Mouse (Mus musculus): ENCODE data around the gene Shq1. TPM values are rescaled to one million over a fixed set of nuclear protein-coding genes. Genes with fewer than 3 reads are reported as not detected.
A peak's percentile ranks its signal among the peaks of the same experiment; 100 is the strongest.

Shq1 gene
- polyA plus RNA-seq, 1 experiment from 2014 or later = 8.1 TPM

- Histone ChIP-seq H3K36me3 (ENCODE audit: control insufficient read depth, insufficient read depth) (no peaks in the 10 kb centered on the region), H3K4me1 (ENCODE audit: control insufficient read depth, low read depth, low read length) (no peaks in the 10 kb centered on the region), H3K9me3 (replicated peaks; ENCODE audit: control insufficient read depth, low read length) (no peaks in the 10 kb centered on the region), H3K4me2 (ENCODE audit: low read depth, low read length) (no peak overlapping the region), H3K27me3 (ENCODE audit: control insufficient read depth, insufficient read depth, low read depth, low read length) (no peaks in the 10 kb centered on the region), H3K4me3 (ENCODE audit: low read depth, low read length) (no peak overlapping the region), H3K9ac (ENCODE audit: low read depth, low read length) (no peak overlapping the region), H3K27ac (ENCODE audit: low read length) (no peak overlapping the region)
- 72% methylated on average over 2 of the region's 2 CpGs for WGBS (ENCODE audit: insufficient replicate concordance)
- no peak for ATAC-seq (ENCODE audit: low read depth)
Observed at GRCm38 (mm10) chr6:100678636-100679035, 7.7 kb upstream of the Shq1 start.

- no peak for ATAC-seq (ENCODE audit: low read depth)
- no peaks in the 10 kb centered on the region for H3K27me3 ChIP-seq (ENCODE audit: control insufficient read depth, insufficient read depth, low read depth, low read length)
Observed at GRCm38 (mm10) chr6:100676461-100676860, 5.5 kb upstream of the Shq1 start.

GRCm38 (mm10) chr6:100674974-100675373, 4.0 kb upstream of the Shq1 start:
- H3K4me1 ChIP-seq (ENCODE audit: control insufficient read depth, low read depth, low read length) = peaks cover 8% of the 10 kb centered on the region
- no peak overlapping the region for H3K4me3 ChIP-seq (ENCODE audit: low read depth, low read length)
- H3K9me3 ChIP-seq (replicated peaks; ENCODE audit: control insufficient read depth, low read length) = no peaks in the 10 kb centered on the region
- no peak overlapping the region for H3K4me2 ChIP-seq (ENCODE audit: low read depth, low read length)
- no peak overlapping the region for H3K9ac ChIP-seq (ENCODE audit: low read depth, low read length)
- WGBS (ENCODE audit: insufficient replicate concordance) = 15% methylated on average over 6 of the region's 6 CpGs
- ATAC-seq (ENCODE audit: low read depth) = no peak
- no peak overlapping the region for H3K27ac ChIP-seq (ENCODE audit: low read length)
- H3K36me3 ChIP-seq (ENCODE audit: control insufficient read depth, insufficient read depth) = no peaks in the 10 kb centered on the region
- no peaks in the 10 kb centered on the region for H3K27me3 ChIP-seq (ENCODE audit: control insufficient read depth, insufficient read depth, low read depth, low read length)

More at GRCm38 (mm10) chr6:100676461-100676860, 5.5 kb upstream of the Shq1 start:
- Histone ChIP-seq H3K4me1 (ENCODE audit: control insufficient read depth, low read depth, low read length) (peaks cover under 1% of the 10 kb centered on the region), H3K9me3 (replicated peaks; ENCODE audit: control insufficient read depth, low read length) (no peaks in the 10 kb centered on the region), H3K4me3 (ENCODE audit: low read depth, low read length) (no peak overlapping the region), H3K36me3 (ENCODE audit: control insufficient read depth, insufficient read depth) (no peaks in the 10 kb centered on the region), H3K4me2 (ENCODE audit: low read depth, low read length) (no peak overlapping the region), H3K27ac (ENCODE audit: low read length) (no peak overlapping the region), H3K9ac (ENCODE audit: low read depth, low read length) (no peak overlapping the region)
- WGBS (ENCODE audit: insufficient replicate concordance) = 69% methylated on average over 6 of the region's 7 CpGs

- H3K36me3 ChIP-seq (ENCODE audit: control insufficient read depth, insufficient read depth) = no peaks in the 10 kb centered on the region; the same call in 1 of the 2 replicates
- no peaks in the 10 kb centered on the region for H3K27me3 ChIP-seq (ENCODE audit: control insufficient read depth, insufficient read depth, low read depth, low read length)
- H3K4me2 ChIP-seq (ENCODE audit: low read depth, low read length) = peak overlapping the region; percentile 87
- no peaks in the 10 kb centered on the region for H3K9me3 ChIP-seq (replicated peaks; ENCODE audit: control insufficient read depth, low read length)
- 8% methylated on average over 7 of the region's 7 CpGs for WGBS (ENCODE audit: insufficient replicate concordance)
- ATAC-seq (ENCODE audit: low read depth) = no peak
- no peak overlapping the region for H3K9ac ChIP-seq (ENCODE audit: low read depth, low read length)
- peaks cover 12% of the 10 kb centered on the region for H3K4me1 ChIP-seq (ENCODE audit: control insufficient read depth, low read depth, low read length)
- H3K27ac ChIP-seq (ENCODE audit: low read length) = no peak overlapping the region
- H3K4me3 ChIP-seq (ENCODE audit: low read depth, low read length) = peak overlapping the region; percentile 91
Observed at GRCm38 (mm10) chr6:100671401-100671800, 444 bp upstream of the Shq1 start.

- no peaks in the 10 kb centered on the region; the same call in 1 of the 2 replicates for H3K36me3 ChIP-seq (ENCODE audit: control insufficient read depth, insufficient read depth)
- peak overlapping the region; percentile 87 for H3K4me2 ChIP-seq (ENCODE audit: low read depth, low read length)
- H3K9ac ChIP-seq (ENCODE audit: low read depth, low read length) = peak overlapping the region; percentile 82
- ATAC-seq (ENCODE audit: low read depth) = peak; percentile 79
- H3K27me3 ChIP-seq (ENCODE audit: control insufficient read depth, insufficient read depth, low read depth, low read length) = no peaks in the 10 kb centered on the region
- no peaks in the 10 kb centered on the region for H3K9me3 ChIP-seq (replicated peaks; ENCODE audit: control insufficient read depth, low read length)
- peak overlapping the region; percentile 91 for H3K4me3 ChIP-seq (ENCODE audit: low read depth, low read length)
- under 1% methylated on average over 32 of the region's 32 CpGs for WGBS (ENCODE audit: insufficient replicate concordance)
- H3K4me1 ChIP-seq (ENCODE audit: control insufficient read depth, low read depth, low read length) = peaks cover 12% of the 10 kb centered on the region
- peak overlapping the region; percentile 65 for H3K27ac ChIP-seq (ENCODE audit: low read length)
Observed at GRCm38 (mm10) chr6:100670370-100670841, 551 bp downstream of the Shq1 start.

- no peaks in the 10 kb centered on the region for H3K27me3 ChIP-seq (ENCODE audit: control insufficient read depth, insufficient read depth, low read depth, low read length)
- H3K9me3 ChIP-seq (replicated peaks; ENCODE audit: control insufficient read depth, low read length) = no peaks in the 10 kb centered on the region
- no peak overlapping the region for H3K9ac ChIP-seq (ENCODE audit: low read depth, low read length)
- H3K27ac ChIP-seq (ENCODE audit: low read length) = no peak overlapping the region
- H3K4me1 ChIP-seq (ENCODE audit: control insufficient read depth, low read depth, low read length) = peaks cover 12% of the 10 kb centered on the region
- ATAC-seq (ENCODE audit: low read depth) = no peak
- peaks cover 4% of the 10 kb centered on the region for H3K36me3 ChIP-seq (ENCODE audit: control insufficient read depth, insufficient read depth)
- H3K4me2 ChIP-seq (ENCODE audit: low read depth, low read length) = no peak overlapping the region
- 26% methylated on average over 2 of the region's 2 CpGs for WGBS (ENCODE audit: insufficient replicate concordance)
- H3K4me3 ChIP-seq (ENCODE audit: low read depth, low read length) = no peak overlapping the region
Observed at GRCm38 (mm10) chr6:100668858-100669257, 2.1 kb downstream of the Shq1 start.

GRCm38 (mm10) chr6:100667644-100668043, 3.3 kb downstream of the Shq1 start:
- H3K27ac ChIP-seq (ENCODE audit: low read length) = no peak overlapping the region
- H3K9me3 ChIP-seq (replicated peaks; ENCODE audit: control insufficient read depth, low read length) = no peaks in the 10 kb centered on the region
- H3K9ac ChIP-seq (ENCODE audit: low read depth, low read length) = no peak overlapping the region
- no peak for ATAC-seq (ENCODE audit: low read depth)
- H3K4me1 ChIP-seq (ENCODE audit: control insufficient read depth, low read depth, low read length) = peaks cover 12% of the 10 kb centered on the region
- H3K4me3 ChIP-seq (ENCODE audit: low read depth, low read length) = no peak overlapping the region
- H3K27me3 ChIP-seq (ENCODE audit: control insufficient read depth, insufficient read depth, low read depth, low read length) = no peaks in the 10 kb centered on the region
- 78% methylated on average over 8 of the region's 8 CpGs for WGBS (ENCODE audit: insufficient replicate concordance)
- no peak overlapping the region for H3K4me2 ChIP-seq (ENCODE audit: low read depth, low read length)
- peaks cover 11% of the 10 kb centered on the region for H3K36me3 ChIP-seq (ENCODE audit: control insufficient read depth, insufficient read depth)

- Histone ChIP-seq H3K27me3 (ENCODE audit: control insufficient read depth, insufficient read depth, low read depth, low read length) (no peaks in the 10 kb centered on the region), H3K4me1 (ENCODE audit: control insufficient read depth, low read depth, low read length) (no peaks in the 10 kb centered on the region), H3K9ac (ENCODE audit: low read depth, low read length) (no peak overlapping the region), H3K9me3 (replicated peaks; ENCODE audit: control insufficient read depth, low read length) (no peaks in the 10 kb centered on the region), H3K27ac (ENCODE audit: low read length) (no peak overlapping the region), H3K36me3 (ENCODE audit: control insufficient read depth, insufficient read depth) (peaks cover 11% of the 10 kb centered on the region), H3K4me3 (ENCODE audit: low read depth, low read length) (no peak overlapping the region), H3K4me2 (ENCODE audit: low read depth, low read length) (no peak overlapping the region)
- WGBS (ENCODE audit: insufficient replicate concordance) = 68% methylated on average over 6 of the region's 6 CpGs
- ATAC-seq (ENCODE audit: low read depth) = no peak
Observed at GRCm38 (mm10) chr6:100662224-100662623, 8.7 kb downstream of the Shq1 start.

- Histone ChIP-seq H3K9ac (ENCODE audit: low read depth, low read length) (no peak overlapping the region), H3K9me3 (replicated peaks; ENCODE audit: control insufficient read depth, low read length) (no peaks in the 10 kb centered on the region), H3K4me2 (ENCODE audit: low read depth, low read length) (no peak overlapping the region), H3K4me1 (ENCODE audit: control insufficient read depth, low read depth, low read length) (no peaks in the 10 kb centered on the region), H3K27me3 (ENCODE audit: control insufficient read depth, insufficient read depth, low read depth, low read length) (no peaks in the 10 kb centered on the region), H3K4me3 (ENCODE audit: low read depth, low read length) (no peak overlapping the region), H3K36me3 (ENCODE audit: control insufficient read depth, insufficient read depth) (peaks cover 11% of the 10 kb centered on the region), H3K27ac (ENCODE audit: low read length) (no peak overlapping the region)
- no peak for ATAC-seq (ENCODE audit: low read depth)
- WGBS (ENCODE audit: insufficient replicate concordance) = 73% methylated on average over 5 of the region's 5 CpGs
Observed at GRCm38 (mm10) chr6:100660395-100660794, 10.6 kb downstream of the Shq1 start.
